Mouse (Mus musculus) embryonic facial prominence, embryonic 14.5 days (tissue): ENCODE measurements around the gene Ppfibp1. TPM values are rescaled to one million over a fixed set of nuclear protein-coding genes. Genes with fewer than 3 reads are reported as not detected.

ENCODE experiments used
- ATAC-seq: fragments of 200-750 bp; cut with Nextera tagmentation; 2 replicates; pipeline ENCODE4 v1.8.0; 2017; ENCODE audit warnings: low read depth, moderate number of reproducible peaks, moderate TSS enrichment
- DNase-seq: peaks from one replicate; pipeline ENCODE4 v3.0.0-alpha.2; 2015; ENCODE audit warnings: low spot score
- H3K27ac ChIP-seq: fragments of 300-500 bp; sonication (generic); replicated peaks from 2 replicates; pipeline ENCODE4 v1.5.1; 2014; ENCODE audit warnings: low read depth, mild to moderate bottlenecking, low read length, moderate library complexity
- H3K27me3 ChIP-seq: fragments of 300-500 bp; sonication (generic); replicated peaks from 2 replicates; pipeline ENCODE4 v1.6.1; 2014; ENCODE audit warnings: low read length; ENCODE audit not compliant: control insufficient read depth, insufficient read depth
- H3K36me3 ChIP-seq: fragments of 300-500 bp; sonication (generic); 2 replicates; pipeline ENCODE4 v1.6.1; 2014; ENCODE audit warnings: low read length, mixed read lengths; ENCODE audit not compliant: control insufficient read depth, insufficient read depth
- H3K4me1 ChIP-seq: fragments of 300-500 bp; sonication (generic); 2 replicates; pipeline ENCODE4 v1.6.1; 2014; ENCODE audit warnings: antibody characterized with exemption, low read length; ENCODE audit not compliant: control insufficient read depth, insufficient read depth
- H3K4me2 ChIP-seq: fragments of 300-500 bp; sonication (generic); 2 replicates; pipeline ENCODE4 v1.6.1; 2014; ENCODE audit warnings: low read depth, mild to moderate bottlenecking, low read length, moderate library complexity, mixed read lengths
- H3K4me3 ChIP-seq: fragments of 300-500 bp; sonication (generic); 2 replicates; pipeline ENCODE4 v1.5.1; 2014; ENCODE audit warnings: low read depth, mild to moderate bottlenecking, low read length
- H3K9ac ChIP-seq: fragments of 300-500 bp; sonication (generic); 2 replicates; pipeline ENCODE4 v1.6.1; 2014; ENCODE audit warnings: low read depth, mild to moderate bottlenecking, low read length, moderate library complexity, mixed read lengths
- H3K9me3 ChIP-seq: fragments of 300-500 bp; sonication (generic); 2 replicates; pipeline ENCODE4 v1.6.1; 2016; ENCODE audit warnings: low read length; ENCODE audit not compliant: control insufficient read depth
- WGBS: fragments of 180-500 bp; shearing (Covaris S2); extraction: QIAGEN DNeasy Blood & Tissue Kit; methylation state at CpG from one replicate; pipeline ENCODE4 v1.1.7; 2014; 5-methylcytosine and 5-hydroxymethylcytosine counted together
- polyA plus RNA-seq: library from polyadenylated mRNA; unstranded; fragments of >200 nt; fragmentation: Nextera tagmentation; extraction: Ambion mirVana; gene quantifications from 2 replicates; pipeline ENCODE4 v1.2.1, GENCODE M21; 2014

The Ppfibp1 gene
- polyA plus RNA-seq, 1 experiment from 2014 or later, result 55.5 TPM

GRCm38 (mm10) chr6:146876820-146877219 lies 11.5 kb upstream of the Ppfibp1 start:
- Histone ChIP-seq H3K9me3 (peaks cover 7% of the 10 kb centered on the region; the same call in 1 of the 2 replicates), H3K4me3 (no peak overlapping the region), H3K27me3 (no peaks in the 10 kb centered on the region), H3K27ac (no peak overlapping the region), H3K4me1 (no peaks in the 10 kb centered on the region), H3K36me3 (no peaks in the 10 kb centered on the region), H3K9ac (no peak overlapping the region), H3K4me2 (no peak overlapping the region)
- WGBS, result 96% methylated on average over 2 of the region's 2 CpGs
- ATAC-seq (no peak), DNase-seq (no peak)

- no peak overlapping the region for H3K4me3 ChIP-seq
- ATAC-seq, result no peak
These were observed 10.8 kb upstream of the Ppfibp1 start for GRCm38 (mm10) chr6:146877425-146878045.

GRCm38 (mm10) chr6:146878926-146879325 lies 9.4 kb upstream of the Ppfibp1 start:
- H3K36me3 ChIP-seq, result no peaks in the 10 kb centered on the region
- H3K9me3 ChIP-seq, result peaks cover 7% of the 10 kb centered on the region; the same call in 1 of the 2 replicates
- H3K4me2 ChIP-seq, result no peak overlapping the region
- H3K27ac ChIP-seq, result no peak overlapping the region
- peak; percentile 22 for DNase-seq
- H3K4me1 ChIP-seq, result no peaks in the 10 kb centered on the region
- no peak for ATAC-seq
- no peak overlapping the region for H3K4me3 ChIP-seq
- H3K27me3 ChIP-seq, result no peaks in the 10 kb centered on the region
- WGBS, result 17% methylated on average over 10 of the region's 10 CpGs
- no peak overlapping the region for H3K9ac ChIP-seq

More at GRCm38 (mm10) chr6:146877425-146878045, 10.8 kb upstream of the Ppfibp1 start:
- H3K36me3 ChIP-seq, result no peaks in the 10 kb centered on the region
- WGBS, result 73% methylated on average over 12 of the region's 12 CpGs
- H3K27me3 ChIP-seq, result no peaks in the 10 kb centered on the region
- peaks cover 7% of the 10 kb centered on the region; the same call in 1 of the 2 replicates for H3K9me3 ChIP-seq
- H3K27ac ChIP-seq, result no peak overlapping the region
- no peaks in the 10 kb centered on the region for H3K4me1 ChIP-seq
- H3K9ac ChIP-seq, result no peak overlapping the region
- no peak overlapping the region for H3K4me2 ChIP-seq
- peak; percentile 26 for DNase-seq

- no peak overlapping the region for H3K4me3 ChIP-seq
- H3K36me3 ChIP-seq, result no peaks in the 10 kb centered on the region
- no peak overlapping the region for H3K4me2 ChIP-seq
- H3K4me1 ChIP-seq, result peaks cover 2% of the 10 kb centered on the region; the same call in 1 of the 2 replicates
- DNase-seq (no peak), ATAC-seq (no peak)
- WGBS, result 76% methylated on average over 9 of the region's 9 CpGs
- peaks cover 7% of the 10 kb centered on the region; the same call in 1 of the 2 replicates for H3K9me3 ChIP-seq
- H3K9ac ChIP-seq, result no peak overlapping the region
- no peaks in the 10 kb centered on the region for H3K27me3 ChIP-seq
- H3K27ac ChIP-seq, result no peak overlapping the region
These were observed 8.4 kb upstream of the Ppfibp1 start for GRCm38 (mm10) chr6:146879856-146880255.

DNA sequence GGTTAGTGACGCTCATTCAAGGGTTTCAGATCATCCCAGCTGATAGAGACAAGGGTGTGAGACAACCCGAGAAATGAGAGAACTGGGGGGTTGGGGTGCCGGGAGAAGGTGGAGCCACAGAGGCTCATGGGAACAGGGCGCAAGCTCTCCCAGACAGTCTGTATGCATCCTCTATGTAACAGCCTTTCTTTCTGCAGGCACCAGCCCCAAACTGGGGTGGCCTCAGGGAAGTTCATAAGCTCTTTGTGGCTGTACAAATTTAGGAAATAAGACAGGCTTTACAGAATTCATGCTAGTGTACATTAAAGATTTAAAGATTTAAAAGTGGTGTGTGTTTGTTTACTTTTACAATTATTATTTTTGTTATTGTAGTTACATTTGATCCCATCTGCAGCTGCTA lies 8.0 kb upstream of the Ppfibp1 start:
- peaks cover 7% of the 10 kb centered on the region; the same call in 1 of the 2 replicates for H3K9me3 ChIP-seq
- no peak overlapping the region for H3K27ac ChIP-seq
- no peak overlapping the region for H3K9ac ChIP-seq
- no peaks in the 10 kb centered on the region for H3K27me3 ChIP-seq
- ATAC-seq, result no peak
- H3K4me1 ChIP-seq, result peaks cover 6% of the 10 kb centered on the region; the same call in 1 of the 2 replicates
- H3K36me3 ChIP-seq, result no peaks in the 10 kb centered on the region
- DNase-seq, result no peak
- no peak overlapping the region for H3K4me2 ChIP-seq
- no peak overlapping the region for H3K4me3 ChIP-seq
- WGBS, result 75% methylated on average over 4 of the region's 4 CpGs

DNA sequence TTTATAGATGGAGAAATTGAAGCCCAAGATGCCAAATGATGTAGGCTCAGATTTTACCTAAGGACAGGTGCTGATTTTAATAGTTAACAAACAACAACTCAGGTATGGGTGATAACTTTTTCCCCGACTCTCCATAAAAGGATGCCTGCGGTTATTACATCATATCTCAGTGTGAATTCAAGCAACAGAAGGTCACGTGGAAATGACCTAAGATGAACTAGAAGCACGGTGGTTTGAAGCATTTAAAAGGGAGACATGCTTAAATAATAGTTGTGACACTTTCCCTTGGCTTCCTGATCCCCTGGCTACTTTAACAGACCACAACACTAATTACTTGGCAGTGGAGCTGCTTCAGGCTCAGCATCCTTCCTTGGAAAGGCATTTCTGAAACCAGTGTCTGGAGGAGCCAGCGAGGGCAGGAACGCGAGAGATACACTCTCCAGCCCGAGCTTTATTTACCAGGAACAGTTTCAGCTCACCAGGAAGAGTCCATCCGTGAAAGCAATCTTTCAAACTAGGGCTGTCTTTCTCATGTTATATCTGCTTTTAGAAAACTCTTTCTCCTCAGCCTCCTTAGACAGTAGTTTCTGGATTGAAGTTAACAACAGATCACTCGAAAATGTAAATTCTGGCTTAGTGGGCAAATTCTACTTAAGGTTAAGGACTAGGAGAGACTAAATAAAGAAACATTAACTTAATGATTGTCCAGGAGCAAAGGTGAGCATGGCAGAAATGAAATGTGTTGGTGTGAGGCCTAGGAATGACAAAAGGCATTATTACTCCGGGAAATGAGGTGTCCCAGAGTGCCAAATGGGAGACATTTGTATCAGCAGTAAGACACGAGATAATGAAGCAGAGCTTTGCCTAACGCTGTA lies 6.2 kb upstream of the Ppfibp1 start:
- H3K27ac ChIP-seq, result no peak overlapping the region
- DNase-seq (no peak), ATAC-seq (no peak)
- H3K27me3 ChIP-seq, result no peaks in the 10 kb centered on the region
- no peak overlapping the region for H3K4me2 ChIP-seq
- peaks cover 8% of the 10 kb centered on the region; the same call in 1 of the 2 replicates for H3K4me1 ChIP-seq
- WGBS, result 59% methylated on average over 13 of the region's 13 CpGs
- no peak overlapping the region for H3K4me3 ChIP-seq
- H3K9me3 ChIP-seq, result peaks cover 1% of the 10 kb centered on the region; the same call in 1 of the 2 replicates
- H3K9ac ChIP-seq, result 0 out of 2 replicates have a peak overlapping the region, but pooled peaks have one; percentile 8
- no peaks in the 10 kb centered on the region for H3K36me3 ChIP-seq

GRCm38 (mm10) chr6:146883426-146883825 lies 4.9 kb upstream of the Ppfibp1 start:
- Histone ChIP-seq H3K27ac (no peak overlapping the region), H3K4me1 (peaks cover 11% of the 10 kb centered on the region; the same call in 1 of the 2 replicates), H3K4me2 (no peak overlapping the region), H3K9me3 (no peaks in the 10 kb centered on the region), H3K27me3 (no peaks in the 10 kb centered on the region), H3K4me3 (no peak overlapping the region), H3K36me3 (no peaks in the 10 kb centered on the region), H3K9ac (no peak overlapping the region)
- WGBS, result 71% methylated on average over 2 of the region's 2 CpGs
- DNase-seq (no peak), ATAC-seq (no peak)

- ATAC-seq (no peak), DNase-seq (no peak)
- Histone ChIP-seq H3K9ac (no peak overlapping the region), H3K27me3 (no peaks in the 10 kb centered on the region), H3K4me2 (no peak overlapping the region), H3K27ac (no peak overlapping the region), H3K4me3 (no peak overlapping the region), H3K36me3 (no peaks in the 10 kb centered on the region), H3K9me3 (no peaks in the 10 kb centered on the region), H3K4me1 (peaks cover 14% of the 10 kb centered on the region)
- 74% methylated on average over 3 of the region's 3 CpGs for WGBS
These were observed 4.1 kb upstream of the Ppfibp1 start for GRCm38 (mm10) chr6:146884171-146884570.
